Mouse (Mus musculus) bone marrow macrophage, adult 2 months (primary cell): ENCODE measurements around the gene Fgd2.

ENCODE experiments used
- CTCF ChIP-seq: IDR thresholded peaks from 2 replicates; pipeline ENCODE4 v1.5.1; 2012; ENCODE audit warnings: low read depth, mild to moderate bottlenecking, low read length, moderate library complexity
- POLR2A ChIP-seq: IDR thresholded peaks from 2 replicates; pipeline ENCODE4 v1.6.1; 2012; ENCODE audit warnings: mild to moderate bottlenecking, low read depth, low read length, borderline replicate concordance

DNA sequence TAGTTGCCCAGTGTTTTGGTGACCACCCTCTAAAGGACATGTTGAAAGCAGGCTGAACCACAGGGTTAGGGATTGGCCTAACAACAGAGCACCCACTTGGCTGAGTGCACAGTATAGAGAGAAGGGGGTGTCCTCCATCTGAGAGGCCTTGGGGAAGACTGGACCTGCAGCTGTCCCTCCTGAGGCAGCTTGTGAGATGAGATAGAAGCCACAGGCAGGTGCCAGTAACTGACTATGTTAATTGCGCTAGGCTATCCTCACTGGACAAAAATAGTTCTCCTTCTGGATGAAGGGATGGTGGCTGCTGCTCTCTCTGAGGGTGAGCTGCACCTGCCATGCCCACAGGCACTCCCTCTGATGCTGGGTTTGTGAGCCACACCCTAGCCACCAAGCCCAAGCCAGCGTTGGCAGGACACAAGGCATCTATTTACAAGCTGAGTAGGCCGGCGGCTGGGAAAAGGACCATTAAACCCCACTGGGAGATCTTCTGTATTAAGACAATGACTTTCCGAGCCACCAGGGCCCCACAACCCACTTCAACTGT, 49.2 kb downstream of the Fgd2 start:
- TF ChIP-seq CTCF = no peak
- no peak for TF ChIP-seq POLR2A
